In genomic region chr11:116307019-116307725, GRCm38 (mm10) we compare ENCODE assay signal across 8 mouse cellular contexts. TPM values are rescaled to one million over a fixed set of nuclear protein-coding genes. Genes with fewer than 3 reads are reported as not detected.
DNase-seq lines count a peak whose midpoint lies in the region; ATAC-seq and TF ChIP-seq lines count a peak whose summit lies in the region.

Gene Exoc7 (minus strand): TSS chr11:116307233.

- no peak for TF ChIP-seq CTCF in liver, embryonic 14.5 days (IDR thresholded peaks at IDR 0.05; ENCODE audit: low read depth)
- no peak; the same call in 1 of the 2 replicates for TF ChIP-seq CTCF in stomach, postnatal 0 days (IDR thresholded peaks at IDR 0.05; ENCODE audit: low read depth)

- H3K4me1 ChIP-seq in kidney, embryonic 15.5 days = peaks cover 14% of the 10 kb centered on the region
- peaks cover 9% of the 10 kb centered on the region; the same call in 1 of the 2 replicates for H3K4me1 ChIP-seq in forebrain, embryonic 14.5 days (ENCODE audit: control insufficient read depth, insufficient read depth, low read length)
- peaks cover 6% of the 10 kb centered on the region for H3K4me1 ChIP-seq in hindbrain, embryonic 12.5 days
- peaks cover 19 to 26% of the 10 kb centered on the region in 2 experiments for H3K4me1 ChIP-seq in liver, embryonic 14.5 days (replicated peaks; ENCODE audit: control insufficient read depth in 2 of 2, insufficient read depth in 2 of 2, low read length in 1 of 2)
- H3K4me1 ChIP-seq in stomach, postnatal 0 days (replicated peaks; ENCODE audit: control insufficient read depth, insufficient read depth) = 0 out of 2 replicates have a peak, but pooled peaks cover 3% of the 10 kb centered on the region

- H3K4me3 ChIP-seq in kidney, embryonic 15.5 days (replicated peaks) = peak within 1 kb of the TSS; percentile 62
- peak within 1 kb of the TSS; percentile 74 for H3K4me3 ChIP-seq in forebrain, embryonic 14.5 days (ENCODE audit: low read depth, low read length)
- peak within 1 kb of the TSS; percentile 72 for H3K4me3 ChIP-seq in hindbrain, embryonic 12.5 days
- H3K4me3 ChIP-seq in liver, embryonic 14.5 days (ENCODE audit: insufficient read depth in 1 of 2, low read depth in 2 of 2, low read length in 2 of 2) = peak within 1 kb of the TSS; percentile 77 to 83
- H3K4me3 ChIP-seq in stomach, postnatal 0 days (ENCODE audit: low read depth, low read length) = peak within 1 kb of the TSS; percentile 70

- peak within 1 kb of the TSS; percentile 70 for H3K9ac ChIP-seq in kidney, embryonic 15.5 days
- H3K9ac ChIP-seq in forebrain, embryonic 14.5 days (ENCODE audit: low read length) = peak within 1 kb of the TSS; percentile 85
- H3K9ac ChIP-seq in hindbrain, embryonic 12.5 days = peak within 1 kb of the TSS; percentile 84
- peak within 1 kb of the TSS; percentile 76 for H3K9ac ChIP-seq in liver, embryonic 14.5 days (replicated peaks)
- peak within 1 kb of the TSS; percentile 77 for H3K9ac ChIP-seq in stomach, postnatal 0 days (ENCODE audit: low read length)

- DNase-seq in kidney, postnatal 10 days = no peak
- peak; percentile 18 for DNase-seq in MN1 (ENCODE audit: low spot score)
- no peak for DNase-seq in forebrain, embryonic 14.5 days (ENCODE audit: low spot score)
- DNase-seq in liver, embryonic 14.5 days (ENCODE audit: low read depth in 3 of 3, low spot score in 3 of 3) = peak in 1 of 3 experiments; percentile 66
- DNase-seq in stomach, postnatal 0 days (ENCODE audit: low spot score) = no peak
- no peak for DNase-seq in right cerebral cortex, postnatal 36 days (ENCODE audit: low spot score in 2 of 2)

- no peaks in the 10 kb centered on the region for H3K9me3 ChIP-seq in kidney, embryonic 15.5 days (replicated peaks)
- no peaks in the 10 kb centered on the region for H3K9me3 ChIP-seq in forebrain, embryonic 14.5 days (replicated peaks; ENCODE audit: control insufficient read depth, low read length)
- no peaks in the 10 kb centered on the region for H3K9me3 ChIP-seq in hindbrain, embryonic 12.5 days (replicated peaks)
- H3K9me3 ChIP-seq in liver, embryonic 14.5 days (ENCODE audit: control insufficient read depth, low read length) = no peaks in the 10 kb centered on the region; the same call in 1 of the 2 replicates
- H3K9me3 ChIP-seq in stomach, postnatal 0 days (ENCODE audit: control insufficient read depth, low read length) = no peaks in the 10 kb centered on the region

- H3K27ac ChIP-seq in kidney, embryonic 15.5 days = no peak within 1 kb of the TSS
- H3K27ac ChIP-seq in forebrain, embryonic 14.5 days (ENCODE audit: low read depth, low read length) = peak within 1 kb of the TSS; percentile 14; the same call in 1 of the 2 replicates
- H3K27ac ChIP-seq in hindbrain, embryonic 12.5 days = peak within 1 kb of the TSS; percentile 56; the same call in 1 of the 2 replicates
- H3K27ac ChIP-seq in liver, embryonic 14.5 days = peak within 1 kb of the TSS; percentile 83
- no peak within 1 kb of the TSS for H3K27ac ChIP-seq in stomach, postnatal 0 days (replicated peaks)

- H3K27me3 ChIP-seq in kidney, embryonic 15.5 days = no peaks in the 10 kb centered on the region; the same call in 1 of the 2 replicates
- no peaks in the 10 kb centered on the region for H3K27me3 ChIP-seq in forebrain, embryonic 14.5 days (replicated peaks; ENCODE audit: control insufficient read depth, insufficient read depth, low read length)
- H3K27me3 ChIP-seq in hindbrain, embryonic 12.5 days = 0 out of 2 replicates have a peak, but pooled peaks cover 3% of the 10 kb centered on the region
- no peaks in the 10 kb centered on the region for H3K27me3 ChIP-seq in liver, embryonic 14.5 days (ENCODE audit: control insufficient read depth, insufficient read depth, low read length)
- H3K27me3 ChIP-seq in stomach, postnatal 0 days (ENCODE audit: control insufficient read depth, insufficient read depth, low read length) = no peaks in the 10 kb centered on the region

- no peak for TF ChIP-seq EP300 in liver, embryonic 14.5 days (IDR thresholded peaks at IDR 0.05; ENCODE audit: low read depth)
- TF ChIP-seq EP300 in stomach, postnatal 0 days (optimal IDR thresholded peaks at IDR 0.05) = no peak

- H3K4me2 ChIP-seq in kidney, embryonic 15.5 days = peak within 1 kb of the TSS; percentile 62
- H3K4me2 ChIP-seq in forebrain, embryonic 14.5 days (ENCODE audit: low read length) = peak within 1 kb of the TSS; percentile 90
- peak within 1 kb of the TSS; percentile 80 for H3K4me2 ChIP-seq in hindbrain, embryonic 12.5 days (replicated peaks)
- peak within 1 kb of the TSS; percentile 85 for H3K4me2 ChIP-seq in liver, embryonic 14.5 days (ENCODE audit: low read depth)
- peak within 1 kb of the TSS; percentile 79 for H3K4me2 ChIP-seq in stomach, postnatal 0 days (replicated peaks; ENCODE audit: low read depth)

- peaks cover 33% of the 10 kb centered on the region for H3K36me3 ChIP-seq in kidney, embryonic 15.5 days
- peaks cover 29% of the 10 kb centered on the region for H3K36me3 ChIP-seq in forebrain, embryonic 14.5 days (ENCODE audit: control insufficient read depth, insufficient read depth, low read length)
- H3K36me3 ChIP-seq in hindbrain, embryonic 12.5 days = peaks cover 28% of the 10 kb centered on the region
- H3K36me3 ChIP-seq in liver, embryonic 14.5 days (replicated peaks; ENCODE audit: control insufficient read depth, insufficient read depth, low read depth) = peaks cover 2% of the 10 kb centered on the region; the same call in 1 of the 2 replicates
- peaks cover 10% of the 10 kb centered on the region; the same call in 1 of the 2 replicates for H3K36me3 ChIP-seq in stomach, postnatal 0 days (ENCODE audit: control insufficient read depth, insufficient read depth, low read length)

- WGBS in kidney, embryonic 15.5 days = 80% methylated on average over 10 of the region's 10 CpGs
- 86% methylated on average over 10 of the region's 10 CpGs for WGBS in forebrain, embryonic 14.5 days
- WGBS in hindbrain, embryonic 12.5 days = 83% methylated on average over 10 of the region's 10 CpGs
- WGBS in liver, embryonic 14.5 days (ENCODE audit: insufficient replicate concordance) = 51% methylated on average over 10 of the region's 10 CpGs
- WGBS in stomach, postnatal 0 days = 82% methylated on average over 10 of the region's 10 CpGs

- peak; percentile 3; the same call in 1 of the 2 replicates for ATAC-seq in kidney, embryonic 15.5 days (replicated peaks; ENCODE audit: low FRiP score)
- peak; percentile 35; the same call in 1 of the 2 replicates for ATAC-seq in forebrain, embryonic 14.5 days
- peak; percentile 36; the same call in 1 of the 2 replicates for ATAC-seq in hindbrain, embryonic 12.5 days (ENCODE audit: low FRiP score)
- ATAC-seq in liver, embryonic 14.5 days (ENCODE audit: insufficient read depth) = peak; percentile 25; the same call in 1 of the 2 replicates
- peak; percentile 28 for ATAC-seq in stomach, postnatal 0 days (ENCODE audit: low FRiP score, low TSS enrichment)

RNA-seq across cellular contexts. Expression of gene Exoc7, which starts in this region (rescaled TPM):
- polyA plus RNA-seq in kidney, embryonic 15.5 days (2015; fragmentation: Nextera tagmentation; extraction: Ambion mirVana) = 61.8 and 64.0 TPM in 2 replicates
- 107 and 114 TPM in 2 replicates for polyA plus RNA-seq in forebrain, embryonic 14.5 days (2014; fragmentation: Nextera tagmentation; extraction: Ambion mirVana)
- 82.8 and 89.1 TPM in 2 replicates for polyA plus RNA-seq in hindbrain, embryonic 12.5 days (2016; fragmentation: Nextera tagmentation; extraction: Ambion mirVana)
- 7.1 and 8.8 TPM in 2 replicates for polyA plus RNA-seq in liver, embryonic 14.5 days (2012; rRNA removed)
- polyA plus RNA-seq in liver, embryonic 14.5 days (2014; fragmentation: Nextera tagmentation; extraction: Ambion mirVana) = 14.9 and 16.7 TPM in 2 replicates
- polyA plus RNA-seq in stomach, postnatal 0 days (2015; fragmentation: Nextera tagmentation; extraction: Ambion mirVana) = 42.3 and 43.9 TPM in 2 replicates

Comparison
In these comparisons a context has a peak if more than half of its experiments do, and no peak if none do; other contexts are left out.
1. H3K27ac ChIP-seq: peak in forebrain, embryonic 14.5 days (single experiment), hindbrain, embryonic 12.5 days (single experiment) and liver, embryonic 14.5 days (single experiment); none in kidney, embryonic 15.5 days (single experiment) and stomach, postnatal 0 days (single experiment).
2. Peak in every context shown above with its lines, with median percentiles within 50 percentile points of each other: ATAC-seq, H3K4me2 ChIP-seq, H3K4me3 ChIP-seq and H3K9ac ChIP-seq.